Mouse (Mus musculus) c-Kit-positive CD71-negative TER-119-negative erythroid progenitor cells, embryonic 14.5 days (primary cell): ENCODE data around the gene Rap1gap2.

Experiments used
- DNase-seq: peaks from one replicate; pipeline ENCODE4 v3.0.0-alpha.2; 2013; ENCODE audit warnings: low read depth

The Rap1gap2 gene

GRCm38 (mm10) chr11:74610545-74611176 is at the start of gene Rap1gap2:
Rap1gap2 (minus strand) TSS chr11:74610915.
- DNase-seq, result no peak

GRCm38 (mm10) chr11:74660336-74660735 is 49.6 kb upstream of the Rap1gap2 start:
- no peak for DNase-seq

GRCm38 (mm10) chr11:74655941-74656340 is 45.2 kb upstream of the Rap1gap2 start:
- DNase-seq, result no peak

GRCm38 (mm10) chr11:74653385-74653784 is 42.7 kb upstream of the Rap1gap2 start:
- no peak for DNase-seq

GRCm38 (mm10) chr11:74652791-74653191 is 42.1 kb upstream of the Rap1gap2 start:
- DNase-seq, result no peak

GRCm38 (mm10) chr11:74650576-74651100 is 39.9 kb upstream of the Rap1gap2 start:
- DNase-seq, result no peak

GRCm38 (mm10) chr11:74649647-74650551 is 39.2 kb upstream of the Rap1gap2 start:
- no peak for DNase-seq

- peak; percentile 90 for DNase-seq
These were observed 38.5 kb upstream of the Rap1gap2 start, which contains the start of gene Cluh for GRCm38 (mm10) chr11:74649095-74649646. Cluh (plus strand) TSS chr11:74649495.

- no peak for DNase-seq
These were observed 38.0 kb upstream of the Rap1gap2 start for GRCm38 (mm10) chr11:74648676-74649075.

GRCm38 (mm10) chr11:74647966-74648365 is 37.3 kb upstream of the Rap1gap2 start:
- no peak for DNase-seq

GRCm38 (mm10) chr11:74639628-74640027 is 28.9 kb upstream of the Rap1gap2 start:
- no peak for DNase-seq

- no peak for DNase-seq
These were observed 28.2 kb upstream of the Rap1gap2 start for GRCm38 (mm10) chr11:74638791-74639411.

- DNase-seq, result peak; percentile 36
These were observed 27.5 kb upstream of the Rap1gap2 start for GRCm38 (mm10) chr11:74637971-74638790.

GRCm38 (mm10) chr11:74637486-74637885 is 26.8 kb upstream of the Rap1gap2 start:
- DNase-seq, result no peak

GRCm38 (mm10) chr11:74634490-74635275 is 24.0 kb upstream of the Rap1gap2 start:
- peak; percentile 76 for DNase-seq

- DNase-seq, result no peak
These were observed 21.4 kb upstream of the Rap1gap2 start for GRCm38 (mm10) chr11:74631880-74632789.

GRCm38 (mm10) chr11:74627481-74627880 is 16.8 kb upstream of the Rap1gap2 start:
- no peak for DNase-seq

- no peak for DNase-seq
These were observed 14.6 kb upstream of the Rap1gap2 start for GRCm38 (mm10) chr11:74625333-74625732.

- no peak for DNase-seq
These were observed 13.0 kb upstream of the Rap1gap2 start for GRCm38 (mm10) chr11:74623693-74624092.
